Mouse (Mus musculus): ENCODE results near the gene Ttc14. TPM values are rescaled to one million over a fixed set of nuclear protein-coding genes. Genes with fewer than 3 reads are reported as not detected.

Ttc14 gene
- polyA plus RNA-seq, 1 experiment = 9.3 TPM

DNA sequence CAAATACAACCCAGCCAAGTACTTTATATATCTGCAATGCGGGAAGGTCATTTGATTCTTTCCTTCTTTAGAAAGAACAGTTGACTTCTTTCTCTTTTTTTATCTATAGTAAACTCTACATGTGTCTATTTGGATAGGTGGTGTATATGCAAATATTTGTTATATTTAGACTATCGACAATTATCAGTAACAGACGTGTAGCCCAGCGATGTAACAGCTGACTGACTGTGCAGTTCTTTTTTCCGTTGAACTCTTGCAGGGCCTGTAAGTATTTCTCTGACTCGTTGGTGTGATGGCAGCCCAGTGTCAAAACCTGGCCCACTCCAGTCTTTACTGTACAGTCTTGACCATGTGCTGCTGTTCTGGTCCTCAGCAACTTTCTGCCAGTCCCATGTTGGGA is 47.0 kb downstream of the Ttc14 start:
- TF ChIP-seq GATA1 (IDR thresholded peaks at IDR 0.05; ENCODE audit: borderline replicate concordance, low read length) = no peak
- no peak for TF ChIP-seq FLI1 (IDR thresholded peaks at IDR 0.05; ENCODE audit: low read length)
- H3K9me3 ChIP-seq = no peaks in the 10 kb centered on the region
- no peaks in the 10 kb centered on the region for H3K36me3 ChIP-seq (replicated peaks; ENCODE audit: low read length)
- peaks cover 7% of the 10 kb centered on the region; the same call in 1 of the 2 replicates for H3K4me1 ChIP-seq
- H3K27me3 ChIP-seq (replicated peaks) = no peaks in the 10 kb centered on the region
- no peak overlapping the region for H3K4me3 ChIP-seq (replicated peaks)

- no peaks in the 10 kb centered on the region for H3K36me3 ChIP-seq (replicated peaks; ENCODE audit: low read length)
- no peaks in the 10 kb centered on the region for H3K27me3 ChIP-seq (replicated peaks)
- TF ChIP-seq GATA1 (IDR thresholded peaks at IDR 0.05; ENCODE audit: borderline replicate concordance, low read length) (no peak), FLI1 (IDR thresholded peaks at IDR 0.05; ENCODE audit: low read length) (no peak)
- no peaks in the 10 kb centered on the region for H3K9me3 ChIP-seq
- no peak overlapping the region for H3K4me3 ChIP-seq (replicated peaks)
- H3K4me1 ChIP-seq = no peaks in the 10 kb centered on the region
Measured at GRCm38 (mm10) chr3:33850856-33851255, 51.2 kb downstream of the Ttc14 start.

- Histone ChIP-seq H3K4me3 (replicated peaks) (no peak overlapping the region), H3K27me3 (replicated peaks) (no peaks in the 10 kb centered on the region), H3K36me3 (replicated peaks; ENCODE audit: low read length) (no peaks in the 10 kb centered on the region), H3K9me3 (no peaks in the 10 kb centered on the region), H3K4me1 (no peaks in the 10 kb centered on the region)
- no peak for TF ChIP-seq GATA1 (IDR thresholded peaks at IDR 0.05; ENCODE audit: borderline replicate concordance, low read length)
- TF ChIP-seq FLI1 (IDR thresholded peaks at IDR 0.05; ENCODE audit: low read length) = no peak
Measured at GRCm38 (mm10) chr3:33853062-33853461, 53.4 kb downstream of the Ttc14 start.

GRCm38 (mm10) chr3:33858939-33859338 is 59.3 kb downstream of the Ttc14 start:
- TF ChIP-seq FLI1 (IDR thresholded peaks at IDR 0.05; ENCODE audit: low read length) (no peak), GATA1 (IDR thresholded peaks at IDR 0.05; ENCODE audit: borderline replicate concordance, low read length) (no peak)
- Histone ChIP-seq H3K36me3 (replicated peaks; ENCODE audit: low read length) (no peaks in the 10 kb centered on the region), H3K9me3 (no peaks in the 10 kb centered on the region; the same call in 1 of the 2 replicates), H3K27me3 (replicated peaks) (no peaks in the 10 kb centered on the region), H3K4me3 (replicated peaks) (no peak overlapping the region), H3K4me1 (no peaks in the 10 kb centered on the region)

- Histone ChIP-seq H3K4me1 (no peaks in the 10 kb centered on the region), H3K36me3 (replicated peaks; ENCODE audit: low read length) (no peaks in the 10 kb centered on the region), H3K27me3 (replicated peaks) (no peaks in the 10 kb centered on the region), H3K9me3 (no peaks in the 10 kb centered on the region; the same call in 1 of the 2 replicates), H3K4me3 (replicated peaks) (no peak overlapping the region)
- TF ChIP-seq GATA1 (IDR thresholded peaks at IDR 0.05; ENCODE audit: borderline replicate concordance, low read length) (no peak), FLI1 (IDR thresholded peaks at IDR 0.05; ENCODE audit: low read length) (no peak)
Measured at GRCm38 (mm10) chr3:33864000-33864540, 64.4 kb downstream of the Ttc14 start.

Other genes starting within 250 kb of the Ttc14 start
- gene Ccdc39, start 44.5 kb downstream of the Ttc14 start, polyA plus RNA-seq (2012; ENCODE audit: insufficient read depth, low replicate concordance) = not detected in 2 replicates
- 4.3 and 16.0 TPM in 2 replicates for gene Fxr1, start 220.1 kb downstream of the Ttc14 start, polyA plus RNA-seq (2012; ENCODE audit: insufficient read depth, low replicate concordance)